Mouse (Mus musculus): Measurements from ENCODE around the gene Meltf.

Meltf gene

DNA sequence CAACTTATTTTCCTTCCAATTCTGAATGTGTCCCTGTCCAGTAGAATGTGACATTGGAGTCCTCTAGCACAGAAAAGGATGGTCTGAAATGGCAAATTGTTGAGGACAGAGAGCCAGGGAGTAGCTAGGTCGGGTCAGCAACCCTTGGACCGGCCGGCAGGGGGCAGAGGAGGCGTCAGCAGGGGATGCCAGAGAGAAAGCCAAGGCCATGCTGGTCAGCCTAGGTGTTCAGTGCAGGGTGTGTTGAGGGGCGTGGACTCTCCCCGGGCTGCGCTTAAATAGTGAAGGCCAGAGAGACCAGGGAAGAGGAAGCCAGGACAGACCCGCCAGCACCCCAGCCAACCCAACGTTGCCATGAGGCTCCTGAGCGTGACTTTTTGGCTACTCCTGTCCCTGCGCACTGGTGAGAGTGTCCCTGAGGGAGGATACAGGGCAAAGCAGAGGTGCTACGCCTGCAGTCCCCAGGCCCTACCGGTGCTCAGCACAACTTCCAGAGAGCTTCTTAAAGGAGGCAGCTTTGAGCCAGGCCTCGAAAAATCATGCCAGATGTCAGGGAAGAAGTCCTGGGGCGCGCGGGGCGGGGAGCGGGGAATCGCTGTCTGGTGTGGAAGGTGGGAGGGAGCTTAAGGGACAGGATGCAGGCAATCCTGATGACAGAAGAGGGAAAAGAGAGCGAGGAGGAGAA is at the start of gene Meltf:
Gene Meltf (plus strand): TSS at position 238 of the 685 bp plus-strand sequence.
- DNase-seq, result no peak

DNA sequence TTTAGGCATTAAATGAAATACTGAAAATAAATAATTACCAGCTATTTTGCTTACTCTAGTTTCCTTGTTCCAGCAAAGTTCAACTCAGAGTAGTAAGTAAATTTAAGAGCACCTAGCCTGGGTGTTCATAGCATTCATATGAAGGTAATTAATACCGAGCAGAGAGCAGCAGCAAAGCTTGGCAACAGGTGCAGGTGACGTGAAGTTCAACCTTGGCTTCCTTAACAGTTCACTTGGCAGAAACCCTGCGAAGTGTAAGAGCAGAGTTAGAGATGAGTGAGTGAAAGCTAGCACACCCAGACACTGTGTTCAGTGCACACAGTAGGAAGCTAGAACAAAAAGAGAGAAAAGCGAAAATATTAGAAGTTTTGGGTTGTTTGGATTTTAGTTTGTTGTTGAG is 47.9 kb upstream of the Meltf start:
- no peak for DNase-seq

DNA sequence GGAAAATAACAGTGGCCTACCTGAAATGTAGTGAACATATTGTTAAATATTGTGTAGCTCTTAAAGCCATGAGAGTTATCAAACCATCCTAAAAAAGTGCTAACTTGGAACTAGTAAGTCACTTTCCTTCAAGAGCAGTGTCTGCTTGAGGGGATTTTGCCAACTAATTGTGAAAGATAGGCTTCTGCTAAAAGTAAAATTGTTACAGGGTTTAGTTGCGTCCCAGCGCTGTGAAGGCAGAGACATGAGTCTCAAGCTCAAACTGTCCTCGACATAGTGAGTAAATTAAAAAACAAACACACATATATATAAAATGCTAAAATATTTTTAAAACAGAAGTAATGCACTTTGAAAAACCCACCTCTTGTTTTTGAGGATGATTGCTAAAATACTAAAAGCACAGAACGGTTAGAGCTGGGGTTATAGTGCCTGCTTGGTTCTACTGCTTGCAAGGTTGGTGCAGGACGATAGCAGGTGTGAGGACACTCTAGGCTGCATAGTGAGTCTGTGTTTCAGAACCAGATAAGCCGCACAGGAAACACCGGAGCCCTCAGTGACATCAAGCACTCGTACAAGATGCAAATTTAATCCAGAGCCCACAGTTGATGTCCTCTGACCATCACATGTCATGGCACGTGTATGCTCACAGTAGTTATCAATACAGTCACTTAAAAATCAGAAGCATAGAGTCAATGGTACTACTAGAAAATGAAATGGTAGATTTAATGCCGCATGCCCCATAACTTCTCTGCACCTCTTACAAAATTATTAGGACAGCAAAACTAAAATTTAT is 45.8 kb upstream of the Meltf start:
- no peak for DNase-seq

DNA sequence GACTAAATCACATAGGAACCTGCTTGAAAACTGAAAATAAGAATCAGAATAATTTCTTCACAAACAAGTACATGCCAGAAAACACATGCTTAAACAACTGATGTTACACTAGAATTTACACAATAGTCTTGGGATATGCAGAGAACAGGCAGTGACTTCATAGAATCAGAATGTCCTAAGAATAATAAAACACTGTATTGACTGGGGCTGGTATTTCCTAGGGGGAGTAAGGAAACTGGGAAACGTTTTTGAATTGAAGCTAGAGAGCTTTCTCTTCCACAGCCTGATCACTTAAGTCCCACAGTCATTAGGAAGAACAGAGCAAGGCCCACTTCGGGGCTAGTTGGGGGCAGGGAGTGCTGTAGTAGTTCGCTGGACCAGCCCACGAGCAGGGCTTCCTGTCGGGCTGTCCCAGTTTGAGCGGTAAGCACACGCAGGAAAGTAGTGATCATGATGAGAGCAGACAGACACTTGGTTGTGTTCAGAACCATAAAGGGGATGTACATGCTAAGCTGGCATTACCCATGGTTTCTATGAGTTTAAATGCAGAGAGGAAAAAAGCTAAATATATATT is 44.5 kb upstream of the Meltf start:
- DNase-seq, result peak; percentile 19

DNA sequence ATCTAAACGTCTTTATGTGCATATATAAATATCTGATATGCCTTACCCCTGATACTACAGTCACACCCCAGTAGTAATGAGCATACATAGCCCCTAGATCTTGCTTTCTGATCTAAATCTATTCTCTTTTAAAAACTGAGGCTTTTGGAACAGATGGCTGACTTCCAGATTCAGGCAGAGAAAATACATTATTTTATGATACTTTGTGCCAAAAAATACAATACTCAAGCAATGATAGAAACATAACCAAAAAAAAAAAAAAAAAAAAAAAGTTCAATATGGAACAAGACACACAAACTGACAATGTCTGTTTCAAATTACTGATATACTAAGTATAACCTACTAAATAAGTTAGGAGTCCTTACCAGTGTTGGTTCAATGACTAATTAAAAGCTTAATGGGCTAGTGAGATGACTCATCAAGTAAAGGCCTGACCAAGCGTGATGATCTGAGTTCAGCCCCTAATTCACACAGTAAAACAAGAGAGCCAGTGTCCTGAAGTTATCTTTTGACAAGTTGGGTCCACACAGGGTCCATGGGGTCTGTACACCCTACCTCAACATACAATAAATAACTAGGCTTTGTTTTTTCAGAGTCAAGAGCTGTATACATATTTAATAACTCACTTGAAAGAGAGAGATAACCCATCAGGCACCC is 43.8 kb upstream of the Meltf start:
- DNase-seq, result no peak

DNA sequence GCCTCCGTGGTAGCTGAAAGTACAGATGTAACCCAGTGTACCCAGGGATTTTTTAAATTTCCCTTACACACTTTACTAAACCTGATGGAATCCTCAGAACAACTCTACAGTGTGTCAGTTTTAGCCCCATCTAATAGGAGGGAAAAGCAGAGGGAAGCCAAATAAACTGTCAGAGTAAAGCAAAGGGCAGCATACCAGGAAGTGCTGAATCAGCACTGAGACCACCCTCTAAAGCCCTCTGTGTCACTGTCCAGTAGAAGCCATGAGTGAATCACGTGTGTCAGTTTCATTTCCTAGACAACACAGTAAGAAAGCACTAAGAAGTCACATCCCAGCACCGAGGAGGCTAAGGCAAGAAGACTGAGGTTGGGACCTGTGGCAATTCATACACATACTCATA is 41.2 kb upstream of the Meltf start:
- peak; percentile 16 for DNase-seq

DNA sequence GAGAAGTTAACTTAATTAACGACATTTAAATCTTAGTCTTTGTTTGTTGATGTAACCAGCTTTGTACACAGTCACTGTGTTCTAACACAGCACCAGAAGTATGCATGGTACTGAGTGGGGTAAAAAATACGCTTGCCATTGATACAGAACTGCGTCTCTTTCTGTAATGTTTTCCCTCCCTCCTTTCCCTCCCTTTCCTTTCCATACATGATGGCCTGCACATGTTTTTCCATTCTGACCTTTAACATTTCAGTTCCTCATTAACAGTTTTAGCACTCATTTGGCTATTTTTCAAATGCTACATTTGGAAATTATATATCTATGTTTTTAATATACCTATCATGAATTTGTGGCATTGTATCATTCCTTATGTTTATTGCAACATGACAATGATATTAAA is 34.4 kb upstream of the Meltf start:
- DNase-seq, result no peak

DNA sequence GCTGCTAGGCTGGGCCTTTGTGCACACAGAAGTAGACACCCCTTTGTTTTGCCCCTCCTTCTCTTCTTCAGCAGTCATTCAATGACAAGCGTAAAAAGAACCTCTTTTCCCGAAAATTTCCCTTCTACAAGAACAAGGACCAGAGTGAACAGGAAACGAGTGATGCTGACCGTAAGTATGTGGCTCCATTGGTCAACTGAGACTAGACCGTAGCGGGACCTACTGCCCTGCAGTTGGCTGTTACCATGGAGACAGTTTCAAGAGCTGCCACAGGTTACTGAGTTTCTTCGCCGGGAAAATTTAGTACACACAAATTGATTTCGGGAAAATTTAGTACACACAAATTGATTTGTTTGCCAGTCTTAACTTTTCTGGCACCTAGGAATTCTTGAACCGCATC is 31.8 kb upstream of the Meltf start:
- no peak for DNase-seq

DNA sequence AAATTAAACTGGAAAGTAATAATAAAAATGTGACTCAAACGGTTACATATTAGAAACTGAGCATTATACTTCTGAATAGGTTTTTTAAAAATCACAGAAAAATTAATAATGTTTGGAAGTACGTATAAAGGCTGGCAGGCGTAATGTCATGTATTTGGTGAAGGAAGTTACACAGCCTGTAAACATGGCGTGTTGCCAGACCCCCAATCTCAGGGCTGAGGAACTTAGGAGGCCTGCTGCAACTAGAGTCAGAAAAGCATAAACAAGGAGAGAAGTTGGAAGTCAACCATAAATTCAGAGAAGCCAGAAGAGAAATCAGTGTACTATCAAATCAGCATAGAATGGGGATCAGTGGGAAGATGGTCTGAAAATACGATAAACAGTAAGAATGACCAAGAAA is 14.7 kb upstream of the Meltf start:
- no peak for DNase-seq

DNA sequence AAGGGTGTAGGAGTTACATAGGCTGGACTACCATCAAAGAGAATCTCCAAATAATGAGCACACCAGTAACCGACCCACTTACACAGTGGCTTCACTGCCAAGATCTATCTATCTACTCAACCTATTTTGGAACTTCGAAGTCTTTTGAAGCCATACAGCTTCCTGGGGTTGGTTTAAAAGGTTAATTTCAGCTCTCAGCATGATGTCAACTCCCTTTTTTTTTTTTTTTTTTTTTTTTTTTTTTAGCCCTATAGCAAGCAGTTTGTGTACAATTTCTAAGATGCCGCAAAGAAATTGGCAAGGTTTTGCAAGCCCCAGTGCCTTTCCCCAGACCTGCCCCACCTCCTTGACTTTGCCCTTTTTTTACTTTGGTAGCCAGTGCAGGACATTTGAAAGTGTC is 13.4 kb upstream of the Meltf start:
- no peak for DNase-seq

DNA sequence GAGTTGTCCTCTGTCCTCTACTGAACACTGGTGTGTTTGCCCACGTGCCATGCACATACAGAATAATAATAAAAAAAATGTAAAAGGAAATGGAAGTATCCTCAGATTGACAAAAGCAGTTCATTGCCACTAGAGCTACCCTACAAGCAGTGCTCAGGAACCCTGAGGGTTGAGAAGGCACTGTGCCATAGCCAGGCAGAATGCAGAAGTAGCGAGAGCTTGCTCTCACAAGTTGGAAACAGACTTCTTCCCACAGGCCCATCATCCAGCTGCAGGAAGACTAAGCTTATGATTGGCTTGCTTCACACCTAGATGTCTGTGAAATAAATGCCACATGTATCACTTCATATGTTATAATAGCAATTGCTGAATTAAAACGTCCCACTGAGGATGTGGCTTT is 11.7 kb upstream of the Meltf start:
- no peak for DNase-seq

DNA sequence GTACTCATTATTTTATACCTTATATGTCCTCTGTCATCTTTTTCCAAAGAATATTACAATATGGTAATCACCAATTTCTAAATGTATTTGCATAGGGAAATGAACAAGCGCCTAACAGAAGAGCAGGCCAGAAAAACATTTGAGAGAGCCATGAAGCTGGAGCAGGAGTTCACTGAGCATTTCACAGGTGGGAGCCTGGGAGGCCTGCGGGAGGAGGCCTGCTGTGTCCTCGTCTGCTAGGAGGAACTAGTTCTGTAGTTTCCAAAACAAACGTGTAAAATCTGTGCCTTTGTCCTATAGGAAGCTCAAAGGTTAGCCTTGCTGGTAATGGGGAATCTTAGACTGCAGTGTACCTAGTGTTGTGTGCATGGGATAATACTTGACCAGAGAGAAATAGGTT is 10.9 kb upstream of the Meltf start:
- no peak for DNase-seq

DNA sequence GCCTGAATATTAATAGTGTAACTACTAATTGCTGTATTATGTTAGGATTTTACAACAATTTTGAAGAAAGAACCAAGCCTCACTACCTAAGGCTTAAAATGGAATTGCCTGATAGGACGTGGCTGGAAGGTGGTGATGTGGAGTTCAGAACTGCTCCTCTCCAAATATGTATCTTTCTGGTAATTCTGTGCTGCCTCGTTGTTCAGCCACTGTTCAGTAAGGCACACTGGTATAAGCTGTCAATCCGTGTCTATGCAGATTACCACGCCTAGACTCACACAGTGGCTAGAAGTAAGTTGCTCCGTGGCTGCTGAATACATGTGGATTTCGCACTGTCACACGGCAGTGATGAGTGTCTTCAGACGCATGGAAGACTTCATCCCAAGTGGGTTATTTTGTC is 4.9 kb upstream of the Meltf start:
- DNase-seq, result no peak

DNA sequence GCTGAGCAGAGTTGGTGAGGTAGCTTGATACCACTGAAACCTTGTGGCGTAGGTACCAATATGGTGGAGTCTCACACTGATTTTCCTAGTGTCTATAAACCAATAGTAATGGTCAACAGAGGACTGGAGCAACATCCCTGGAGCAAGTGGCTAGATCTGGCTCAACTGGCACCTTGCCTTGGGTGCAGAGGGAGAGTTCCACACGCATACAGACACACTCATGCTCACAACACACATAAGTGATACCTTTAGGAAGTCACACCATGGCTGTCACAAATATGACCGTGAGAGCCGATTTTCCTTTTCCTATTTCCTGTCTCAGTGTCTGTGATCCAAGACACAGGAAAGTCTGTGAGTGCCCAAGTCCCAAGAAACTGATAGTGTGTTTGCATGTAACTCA is 3.2 kb upstream of the Meltf start:
- DNase-seq, result no peak

DNA sequence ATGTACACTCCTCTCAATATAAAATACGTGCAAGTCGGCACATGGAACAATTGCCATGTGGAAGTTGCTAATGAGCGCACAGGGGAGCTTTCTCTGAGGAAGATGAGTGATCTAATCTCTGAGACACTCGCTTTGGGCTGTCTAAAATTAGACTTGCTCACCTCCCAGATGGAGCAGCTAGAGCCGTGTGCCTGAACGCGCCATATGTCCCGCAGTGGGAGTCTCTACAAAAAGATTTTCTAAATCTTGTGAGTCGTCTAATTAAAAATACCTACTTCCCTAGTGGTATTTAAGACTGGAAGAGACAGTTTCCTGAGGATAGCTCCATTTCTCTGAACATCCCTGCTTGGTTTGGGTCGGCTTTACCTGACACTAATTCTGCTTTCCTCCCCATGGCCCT is 2.2 kb upstream of the Meltf start:
- peak; percentile 82 for DNase-seq

DNA sequence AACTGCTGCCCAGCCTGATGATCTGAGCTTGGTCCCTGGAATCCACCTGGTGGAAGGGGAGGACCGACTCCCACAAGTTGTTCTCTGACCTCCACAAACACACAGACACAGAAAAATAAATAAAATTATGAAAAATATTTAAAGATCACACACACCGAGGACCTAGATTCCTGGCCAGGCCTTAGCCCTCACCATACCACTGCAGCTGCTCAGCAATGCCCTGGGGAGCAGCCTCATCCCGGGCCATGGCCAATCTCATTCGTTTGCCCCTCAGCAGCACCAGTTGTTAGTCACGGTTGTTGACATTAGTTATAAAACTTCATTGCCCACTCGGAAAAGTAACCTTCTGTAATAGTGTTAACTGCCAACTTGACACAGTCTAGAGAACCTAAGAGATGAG is 558 bp upstream of the Meltf start:
- no peak for DNase-seq

DNA sequence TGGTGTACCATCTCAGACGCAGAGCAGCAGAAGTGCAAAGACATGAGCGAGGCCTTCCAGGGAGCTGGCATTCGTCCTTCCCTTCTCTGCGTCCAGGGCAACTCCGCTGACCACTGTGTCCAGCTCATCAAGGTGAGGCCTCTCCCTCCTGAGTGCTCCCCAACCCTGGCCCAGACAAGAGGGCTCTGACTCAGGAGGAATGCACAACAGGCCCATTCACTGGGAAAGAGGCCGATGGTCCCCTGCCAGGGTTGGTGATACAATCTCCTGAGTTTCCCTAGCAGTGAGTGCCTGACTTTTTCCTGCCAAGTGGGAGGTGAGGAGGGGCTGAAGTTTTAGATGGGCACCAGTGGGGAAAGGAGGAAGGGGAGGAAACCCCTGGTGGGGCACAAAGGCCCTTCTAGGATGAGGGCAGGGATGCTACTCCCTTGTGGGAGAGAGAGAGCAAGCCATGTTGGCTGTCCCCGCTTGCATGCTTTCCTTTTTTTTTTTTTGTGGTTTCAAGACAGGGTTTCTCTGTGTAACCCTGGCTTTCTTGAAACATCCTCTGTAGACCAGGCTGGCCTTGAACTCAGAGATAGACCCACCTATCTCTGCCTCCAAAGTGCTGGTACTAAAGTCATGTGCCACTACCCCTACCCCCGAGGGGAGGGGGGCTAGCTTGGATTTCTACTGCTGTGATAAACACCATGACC is 1.7 kb downstream of the Meltf start:
- no peak for DNase-seq

DNA sequence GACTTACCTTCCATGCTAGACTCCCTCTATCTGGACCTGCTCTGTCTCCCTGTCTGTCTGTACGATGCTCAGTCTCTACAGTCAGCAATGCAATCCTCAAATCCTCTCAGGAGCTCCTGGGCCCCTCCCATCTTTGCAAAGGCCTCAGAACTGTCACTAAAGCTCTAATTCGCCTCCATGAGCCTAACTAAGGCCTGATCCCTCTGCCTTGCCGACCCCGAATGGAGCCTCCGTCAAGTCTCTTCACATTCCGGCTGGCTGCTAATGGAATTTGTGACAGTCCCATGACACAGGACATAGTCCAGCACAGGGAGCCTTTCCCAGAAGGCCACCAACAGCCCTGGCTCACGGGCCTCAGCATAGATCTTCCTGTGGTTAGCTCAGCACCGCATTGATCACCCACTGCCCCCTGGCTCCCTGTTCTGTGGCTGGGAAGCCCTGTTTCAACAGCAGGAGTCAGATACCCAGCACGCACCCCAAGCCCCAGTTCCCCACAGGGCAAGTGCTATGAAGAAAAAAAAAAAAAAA is 3.8 kb downstream of the Meltf start:
- no peak for DNase-seq

DNA sequence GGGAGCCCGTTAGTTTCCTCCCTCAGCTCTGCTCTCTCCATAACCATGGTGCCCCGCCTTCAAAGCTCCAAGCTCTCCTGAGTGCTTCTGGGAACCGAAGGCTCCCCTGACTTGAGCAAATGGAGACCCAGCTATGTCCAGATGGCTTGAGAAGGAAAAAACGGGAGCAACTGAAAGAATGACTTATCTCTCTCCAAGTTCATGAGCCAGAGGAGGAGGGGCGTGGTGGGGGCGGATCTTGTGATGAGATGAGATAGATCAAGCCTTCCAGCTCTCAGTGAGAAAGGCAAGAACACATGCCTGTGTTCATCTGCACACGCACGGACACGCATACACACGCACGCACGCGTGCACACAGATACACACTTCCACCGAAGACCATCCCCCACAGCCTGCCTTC is 4.7 kb downstream of the Meltf start:
- no peak for DNase-seq

DNA sequence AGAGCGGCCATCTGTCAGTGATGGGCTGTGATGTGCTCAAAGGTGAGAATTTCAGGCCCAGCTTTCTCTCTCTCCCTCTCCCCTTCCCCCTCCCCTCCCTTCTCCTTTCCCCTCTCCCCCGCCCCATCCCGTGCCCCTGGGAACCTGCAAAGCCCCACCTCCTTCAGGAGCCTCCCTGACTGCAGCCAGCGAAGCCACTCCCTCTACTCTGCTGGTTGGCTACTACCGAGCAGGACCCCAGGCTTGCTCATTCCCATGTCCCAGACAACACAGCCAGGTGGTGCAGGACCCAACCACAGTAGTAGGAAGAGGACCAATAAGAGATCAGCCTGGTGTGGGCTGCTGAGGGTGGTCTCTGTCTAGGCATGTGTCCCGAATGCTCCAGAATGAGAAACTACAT is 5.3 kb downstream of the Meltf start:
- DNase-seq, result no peak

DNA sequence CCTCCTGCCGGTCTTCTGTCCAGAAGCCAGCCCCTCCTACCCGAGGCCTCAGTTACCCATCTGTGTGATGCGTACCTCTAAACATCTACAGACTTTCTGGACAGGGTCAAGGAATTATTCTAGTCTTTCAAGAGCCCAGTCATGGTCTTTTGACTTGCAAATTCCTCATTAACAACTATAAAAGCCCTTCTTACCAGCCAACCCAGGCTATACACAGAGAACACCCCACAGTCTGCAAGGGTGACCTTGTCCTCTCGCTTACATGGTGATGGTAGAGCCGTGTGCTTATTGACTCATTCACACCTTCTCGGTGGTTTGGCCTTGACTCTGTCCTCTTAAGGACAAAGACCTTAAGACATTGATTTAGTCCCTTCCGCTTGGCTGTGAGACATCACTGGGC is 12.3 kb downstream of the Meltf start:
- no peak for DNase-seq

DNA sequence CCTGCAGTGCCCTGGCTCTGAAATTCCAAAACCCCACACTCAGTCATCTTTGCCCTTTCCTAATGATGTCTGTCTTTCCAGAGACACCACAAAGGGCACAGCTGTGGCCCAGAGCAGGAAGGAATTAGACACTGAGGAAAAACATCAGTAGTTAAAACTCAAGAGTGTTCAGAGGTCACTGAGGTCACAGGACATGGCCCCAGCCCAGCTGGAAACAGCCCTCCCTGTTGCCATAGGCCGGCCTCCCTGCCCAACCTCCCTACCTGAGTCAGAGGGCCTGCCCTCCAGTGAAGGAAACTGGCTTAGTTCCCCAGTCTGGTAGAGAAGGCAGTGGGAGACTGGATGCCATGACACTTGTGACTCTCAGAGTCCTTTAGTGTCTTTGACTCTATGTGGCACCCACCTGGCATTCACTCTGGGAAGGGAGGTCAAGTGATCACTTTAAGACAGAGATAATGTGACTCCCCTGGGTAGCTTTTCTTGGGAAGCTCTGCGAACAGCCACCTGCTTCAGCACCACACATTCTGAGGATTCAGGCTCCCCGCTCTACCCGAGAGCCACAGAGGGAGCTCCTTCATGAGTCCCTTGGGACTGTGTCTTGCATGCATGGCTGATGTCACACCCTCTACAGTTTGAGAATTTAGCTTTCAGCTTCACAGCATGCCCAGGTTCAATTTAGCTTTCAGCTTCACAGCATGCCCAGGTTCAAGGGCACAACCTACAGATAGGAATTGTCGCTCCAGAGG is 15.0 kb downstream of the Meltf start:
- no peak for DNase-seq
